Mouse (Mus musculus) ES-Bruce4 (cell line): ENCODE results near the gene Eif4a1.

Source experiments
- CTCF ChIP-seq: IDR thresholded peaks from one replicate; pipeline ENCODE4 v1.8.1; 2011; ENCODE audit warnings: low read depth, low read length
- EP300 ChIP-seq: IDR thresholded peaks from 2 replicates; pipeline ENCODE4 v1.6.1; 2011; ENCODE audit warnings: low read depth, low read length; ENCODE audit not compliant: insufficient read depth
- POLR2A ChIP-seq: IDR thresholded peaks from one replicate; pipeline ENCODE4 v1.8.1; 2011; ENCODE audit warnings: low read length; ENCODE audit not compliant: insufficient read depth

DNA sequence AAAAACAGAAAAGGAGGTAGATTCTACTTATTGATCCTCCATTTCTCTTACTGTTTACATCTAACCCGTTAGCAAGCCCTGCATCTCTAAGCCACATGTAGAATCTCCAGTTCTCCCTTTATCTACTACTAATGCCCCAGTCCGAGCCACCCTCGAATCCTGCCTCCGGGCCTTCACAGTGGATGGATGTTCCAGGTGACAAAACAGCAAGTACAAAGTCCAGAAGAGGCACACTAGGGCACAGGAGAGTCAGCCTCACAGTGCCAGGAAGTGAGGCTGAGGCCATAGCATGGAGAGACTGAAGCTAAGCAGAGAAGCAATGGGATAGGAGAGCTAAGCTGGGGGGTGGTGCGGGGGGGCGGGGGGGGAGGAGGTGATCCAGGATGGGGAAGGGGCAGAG, 20.6 kb upstream of the Eif4a1 start:
- no peak for TF ChIP-seq CTCF
- no peak for TF ChIP-seq EP300
- no peak for TF ChIP-seq POLR2A
